Mouse (Mus musculus) brain, embryonic 14.5 days (tissue): ENCODE results near the gene Spata2l. TPM values are rescaled to one million over a fixed set of nuclear protein-coding genes. Genes with fewer than 3 reads are reported as not detected.

Experiments used
- DNase-seq: peaks from one replicate; pipeline ENCODE4 v3.0.0-alpha.2; 2011; ENCODE audit warnings: low read depth
- CTCF ChIP-seq: fragments of 200-500 bp; IDR thresholded peaks from 2 replicates; pipeline ENCODE4 v1.5.1; 2012; ENCODE audit warnings: inconsistent platforms, mild to moderate bottlenecking, moderate library complexity, borderline replicate concordance; ENCODE audit not compliant: insufficient read depth, insufficient read length; ENCODE audit errors: extremely low read depth
- POLR2A ChIP-seq: fragments of 200-500 bp; IDR thresholded peaks from 2 replicates; pipeline ENCODE4 v1.6.1; 2012; ENCODE audit warnings: mild to moderate bottlenecking, inconsistent platforms, borderline replicate concordance; ENCODE audit not compliant: poor library complexity, insufficient read depth, insufficient read length, severe bottlenecking; ENCODE audit errors: extremely low read depth
- polyA plus RNA-seq: library from polyadenylated mRNA; depleted of rRNA; stranded (reverse); fragments of >200 nt; gene quantifications from 2 replicates; pipeline ENCODE4 v1.2.3, GENCODE M21; 2012

Gene Spata2l
- polyA plus RNA-seq, 1 experiment = 3.9 TPM

GRCm38 (mm10) chr8:123257114-123257513 is 21.1 kb upstream of the Spata2l start:
- TF ChIP-seq POLR2A = no peak
- no peak for TF ChIP-seq CTCF
- no peak for DNase-seq

GRCm38 (mm10) chr8:123255170-123255569 is 19.1 kb upstream of the Spata2l start:
- DNase-seq = no peak
- peak; percentile 5; the same call in 1 of the 2 replicates for TF ChIP-seq CTCF
- TF ChIP-seq POLR2A = no peak

- peak; percentile 93 for DNase-seq
- TF ChIP-seq CTCF = no peak
Measured at GRCm38 (mm10) chr8:123254099-123254885, 18.3 kb upstream of the Spata2l start, which contains the start of the genes Zfp276 and Vps9d1. Gene Zfp276, plus strand, starts transcription at chr8:123254195. Gene Vps9d1, minus strand, starts transcription at chr8:123254348.

GRCm38 (mm10) chr8:123253451-123254098 is 17.5 kb upstream of the Spata2l start:
- no peak for DNase-seq
- TF ChIP-seq CTCF (no peak), POLR2A (peak; percentile 47; the same call in 1 of the 2 replicates)

GRCm38 (mm10) chr8:123252925-123253324 is 16.9 kb upstream of the Spata2l start:
- no peak for TF ChIP-seq POLR2A
- no peak for TF ChIP-seq CTCF
- no peak for DNase-seq

GRCm38 (mm10) chr8:123250940-123251339 is 14.9 kb upstream of the Spata2l start:
- TF ChIP-seq POLR2A (no peak), CTCF (no peak)
- no peak for DNase-seq

- TF ChIP-seq CTCF (no peak), POLR2A (no peak)
Measured at GRCm38 (mm10) chr8:123248596-123248995, 12.6 kb upstream of the Spata2l start.

GRCm38 (mm10) chr8:123247748-123248147 is 11.7 kb upstream of the Spata2l start:
- no peak for TF ChIP-seq CTCF
- no peak for TF ChIP-seq POLR2A
- DNase-seq = no peak

More at GRCm38 (mm10) chr8:123248596-123248995, 12.6 kb upstream of the Spata2l start:
- no peak for DNase-seq

GRCm38 (mm10) chr8:123245543-123245942 is 9.5 kb upstream of the Spata2l start:
- no peak for DNase-seq
- TF ChIP-seq CTCF = no peak
- no peak for TF ChIP-seq POLR2A

- DNase-seq = no peak
- TF ChIP-seq CTCF (no peak), POLR2A (no peak)
Measured at GRCm38 (mm10) chr8:123244382-123244781, 8.3 kb upstream of the Spata2l start.

- no peak for TF ChIP-seq POLR2A
- TF ChIP-seq CTCF = no peak
- DNase-seq = no peak
Measured at GRCm38 (mm10) chr8:123243053-123243452, 7.0 kb upstream of the Spata2l start.

GRCm38 (mm10) chr8:123242107-123242923 is 6.3 kb upstream of the Spata2l start:
- TF ChIP-seq POLR2A = no peak
- no peak for TF ChIP-seq CTCF
- DNase-seq = no peak

- TF ChIP-seq POLR2A (no peak), CTCF (no peak)
Measured at GRCm38 (mm10) chr8:123239398-123239797, 3.4 kb upstream of the Spata2l start.

GRCm38 (mm10) chr8:123234918-123235519 is 1.0 kb downstream of the Spata2l start:
- TF ChIP-seq CTCF = no peak
- no peak for TF ChIP-seq POLR2A
- peak; percentile 39 for DNase-seq

More at GRCm38 (mm10) chr8:123239398-123239797, 3.4 kb upstream of the Spata2l start:
- no peak for DNase-seq
